Mouse (Mus musculus) adrenal gland, adult 8-10 months (tissue): ENCODE data around the gene Crocc2. TPM values are rescaled to one million over a fixed set of nuclear protein-coding genes. Genes with fewer than 3 reads are reported as not detected.

ENCODE experiments used
- DNase-seq: peaks from one replicate; pipeline ENCODE4 v3.0.0; 2022
- microRNA-seq, 2 experiments: library from miRNA; unstranded; fragments of <30 nt; microRNA quantifications; one replicate each; pipeline ENCODE4 v1.2.0; 2022
- total RNA-seq, 4 experiments: library from RNA; stranded (reverse); gene quantifications; 2 replicates each; pipeline ENCODE4 v1.2.4; 2022

The Crocc2 gene
- total RNA-seq, 4 experiments from 2014 or later, result 0.03 TPM; not detected in 2

- DNase-seq, result no peak
Observed at GRCm38 (mm10) chr1:93275561-93275960, 107.0 kb downstream of the Crocc2 start.

GRCm38 (mm10) chr1:93277041-93277440 lies 108.5 kb downstream of the Crocc2 start:
- no peak for DNase-seq

Small RNAs within 50 kb of the gene (microRNA-seq; reads per million reads assigned to microRNA genes)
- gene Mir6901, result 0 reads per million in 2 experiments

Other genes with a start within 250 kb of the Crocc2 start
- 10 to 100 TPM; 17.3 to 27.2 (median 24.3) TPM for gene Capn10, start 234.3 kb upstream of the Crocc2 start, total RNA-seq
- gene Gpr35, start 217.9 kb upstream of the Crocc2 start, total RNA-seq, result 1 to 10 TPM in 1 of 4 experiments, under 1 TPM in 3; 0.58 to 1.8 (median 0.87) TPM
- gene Aqp12, start 162.4 kb upstream of the Crocc2 start, total RNA-seq, result under 1 TPM in 1 of 4 experiments, not detected in 3; 0.87 TPM
- gene Kif1a, start 66.8 kb upstream of the Crocc2 start, total RNA-seq, result 10 to 100 TPM; 55.1 to 76.1 (median 69.1) TPM
- under 1 TPM in 1 of 4 experiments, not detected in 3; 0.26 TPM for gene Agxt, start 33.5 kb upstream of the Crocc2 start, total RNA-seq
- not detected for gene 2310007B03Rik, start 7.8 kb upstream of the Crocc2 start, total RNA-seq
- gene Sned1, start 67.1 kb downstream of the Crocc2 start, total RNA-seq, result 10 to 100 TPM; 22.2 to 31.9 (median 26.0) TPM
- gene Mterf4, start 137.2 kb downstream of the Crocc2 start, total RNA-seq, result 10 to 100 TPM; 25.1 to 28.8 (median 26.1) TPM
- gene Ppp1r7, start 174.1 kb downstream of the Crocc2 start, total RNA-seq, result 10 to 100 TPM; 31.1 to 46.5 (median 35.7) TPM
- 1 to 10 TPM; 4.9 to 7.9 (median 5.8) TPM for gene Pask, start 174.8 kb downstream of the Crocc2 start, total RNA-seq
- gene Ano7, start 205.2 kb downstream of the Crocc2 start, total RNA-seq, result not detected